Mouse (Mus musculus): ENCODE results near the gene Parvg. TPM values are rescaled to one million over a fixed set of nuclear protein-coding genes. Genes with fewer than 3 reads are reported as not detected.
A peak's percentile ranks its signal among the peaks of the same experiment; 100 is the strongest.

The Parvg gene
- polyA plus RNA-seq, 1 experiment = 3.3 TPM

DNA sequence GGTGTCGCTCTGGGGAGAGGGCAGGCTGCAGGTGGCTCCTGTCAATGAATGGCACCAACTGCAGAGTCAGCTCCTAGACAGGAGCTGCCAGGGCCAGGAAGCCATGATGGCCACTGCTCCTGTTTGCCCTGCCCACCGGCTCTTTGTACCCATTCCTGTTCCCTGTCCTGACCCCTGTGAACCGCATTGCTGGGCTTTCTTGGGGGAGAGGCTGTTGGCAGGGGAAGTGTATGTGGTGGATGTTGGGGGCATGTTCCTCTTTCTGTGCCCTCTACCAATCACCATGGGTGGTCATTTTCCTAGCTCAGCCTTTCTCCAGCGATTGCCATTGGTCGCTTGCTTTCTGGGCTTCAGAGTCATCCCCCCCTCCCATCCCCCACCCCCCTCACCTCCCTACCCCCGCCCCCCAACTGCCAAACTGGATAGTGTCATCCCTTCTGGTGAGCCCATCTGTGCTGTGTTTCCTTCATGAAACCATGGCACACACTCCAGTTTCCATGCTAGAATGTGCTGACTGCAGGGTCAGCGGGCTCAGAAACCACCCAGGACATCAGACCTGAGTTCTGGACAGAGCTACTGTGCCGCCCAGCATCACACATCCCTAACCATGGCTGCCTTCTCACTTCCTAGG, 2.2 kb upstream of the Parvg start:
- TF ChIP-seq CTCF (IDR thresholded peaks at IDR 0.05; ENCODE audit: low read depth, low read length) (no peak), POLR2A (IDR thresholded peaks at IDR 0.05; ENCODE audit: borderline replicate concordance, low read depth, low read length) (no peak)
- Histone ChIP-seq H3K27ac (ENCODE audit: insufficient read depth, low read depth, low read length) (peak overlapping the region; percentile 84), H3K4me3 (ENCODE audit: insufficient read depth, low read length) (no peak overlapping the region), H3K4me1 (ENCODE audit: control insufficient read depth, insufficient read depth, low read length) (peaks cover 47% of the 10 kb centered on the region)

- Histone ChIP-seq H3K4me3 (ENCODE audit: insufficient read depth, low read length) (peak overlapping the region; percentile 71), H3K4me1 (ENCODE audit: control insufficient read depth, insufficient read depth, low read length) (peaks cover 48% of the 10 kb centered on the region), H3K27ac (ENCODE audit: insufficient read depth, low read depth, low read length) (peak overlapping the region; percentile 98)
- no peak for TF ChIP-seq POLR2A (IDR thresholded peaks at IDR 0.05; ENCODE audit: borderline replicate concordance, low read depth, low read length)
- TF ChIP-seq CTCF (IDR thresholded peaks at IDR 0.05; ENCODE audit: low read depth, low read length) = no peak
These were observed 1.2 kb downstream of the Parvg start for GRCm38 (mm10) chr15:84324870-84325553.

DNA sequence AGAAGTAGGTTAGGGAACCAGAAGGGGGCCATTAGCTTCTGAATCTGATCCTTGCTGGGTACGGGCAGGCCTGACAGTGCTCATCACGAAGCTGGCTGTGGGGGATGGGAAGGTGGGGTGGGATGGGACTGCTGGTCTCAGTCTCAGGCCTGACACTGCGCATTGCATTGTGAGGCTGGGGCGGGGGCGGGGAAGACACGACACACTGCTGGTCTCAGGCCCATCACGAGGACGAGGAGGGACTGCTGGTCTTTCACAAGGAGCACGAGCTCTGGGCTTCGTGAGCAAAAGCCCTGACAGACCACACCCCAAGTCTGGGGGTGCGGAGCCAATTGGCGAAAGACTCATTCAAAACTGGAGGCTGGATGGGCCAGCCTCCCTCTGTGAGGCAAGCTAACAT, 1.9 kb downstream of the Parvg start:
- no peak for TF ChIP-seq CTCF (IDR thresholded peaks at IDR 0.05; ENCODE audit: low read depth, low read length)
- TF ChIP-seq POLR2A (IDR thresholded peaks at IDR 0.05; ENCODE audit: borderline replicate concordance, low read depth, low read length) = no peak
- Histone ChIP-seq H3K4me3 (ENCODE audit: insufficient read depth, low read length) (peak overlapping the region; percentile 71), H3K27ac (ENCODE audit: insufficient read depth, low read depth, low read length) (peak overlapping the region; percentile 98), H3K4me1 (ENCODE audit: control insufficient read depth, insufficient read depth, low read length) (peaks cover 42% of the 10 kb centered on the region)

- H3K4me1 ChIP-seq (ENCODE audit: control insufficient read depth, insufficient read depth, low read length) = peaks cover 16% of the 10 kb centered on the region
- TF ChIP-seq CTCF (IDR thresholded peaks at IDR 0.05; ENCODE audit: low read depth, low read length) (no peak), POLR2A (IDR thresholded peaks at IDR 0.05; ENCODE audit: borderline replicate concordance, low read depth, low read length) (no peak)
- H3K4me3 ChIP-seq (ENCODE audit: insufficient read depth, low read length) = no peak overlapping the region
- no peak overlapping the region for H3K27ac ChIP-seq (ENCODE audit: insufficient read depth, low read depth, low read length)
These were observed 5.0 kb downstream of the Parvg start for GRCm38 (mm10) chr15:84328870-84329269.

DNA sequence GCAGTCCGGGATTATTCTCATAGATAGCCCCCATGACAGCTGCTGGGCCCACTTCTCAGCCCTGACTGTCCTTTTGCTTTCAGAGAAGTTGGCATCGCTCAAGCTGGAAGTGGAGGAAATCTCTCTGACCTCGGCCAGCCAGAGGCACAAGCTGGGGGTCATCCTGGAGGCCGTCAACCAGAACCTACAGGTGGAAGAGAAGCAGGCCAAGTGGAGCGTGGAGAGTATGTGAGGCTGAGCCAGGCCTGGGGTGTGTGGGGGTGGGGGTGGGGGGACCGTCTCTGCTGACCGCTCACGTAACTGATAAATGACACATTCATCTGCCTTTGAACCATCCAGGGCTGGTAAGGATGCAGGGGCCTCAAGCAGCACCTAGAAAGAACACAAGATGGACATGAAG, 6.1 kb downstream of the Parvg start:
- H3K4me1 ChIP-seq (ENCODE audit: control insufficient read depth, insufficient read depth, low read length) = peaks cover 10% of the 10 kb centered on the region
- H3K27ac ChIP-seq (ENCODE audit: insufficient read depth, low read depth, low read length) = no peak overlapping the region
- TF ChIP-seq POLR2A (IDR thresholded peaks at IDR 0.05; ENCODE audit: borderline replicate concordance, low read depth, low read length) (no peak), CTCF (IDR thresholded peaks at IDR 0.05; ENCODE audit: low read depth, low read length) (no peak)
- no peak overlapping the region for H3K4me3 ChIP-seq (ENCODE audit: insufficient read depth, low read length)

DNA sequence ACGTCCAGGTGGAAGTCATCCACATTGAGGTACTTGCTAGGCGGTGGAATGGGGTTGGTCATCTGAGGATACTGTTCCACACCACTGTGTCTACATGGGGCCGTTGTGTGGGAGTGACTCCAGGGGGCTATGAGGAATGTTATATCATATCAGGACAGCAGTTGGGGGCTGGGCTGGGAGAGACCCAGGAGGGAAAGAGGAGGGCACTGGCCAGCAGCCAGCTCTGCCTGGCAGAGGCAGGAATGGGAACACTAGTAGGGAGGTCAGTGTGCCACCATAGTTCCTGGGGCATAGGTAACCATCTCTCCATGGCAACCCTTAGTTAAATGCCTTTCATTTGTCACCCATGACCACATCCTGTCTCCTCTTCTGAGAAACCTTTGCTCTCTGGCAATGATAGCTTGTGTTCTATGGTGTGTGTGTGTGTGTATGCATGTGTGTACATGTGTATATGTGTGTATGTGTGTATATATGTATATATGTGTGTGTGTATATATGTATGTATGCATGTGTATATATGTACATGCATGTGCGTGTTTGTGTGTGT, 7.3 kb downstream of the Parvg start:
- Histone ChIP-seq H3K27ac (ENCODE audit: insufficient read depth, low read depth, low read length) (no peak overlapping the region), H3K4me1 (ENCODE audit: control insufficient read depth, insufficient read depth, low read length) (peaks cover 8% of the 10 kb centered on the region), H3K4me3 (ENCODE audit: insufficient read depth, low read length) (no peak overlapping the region)
- no peak for TF ChIP-seq CTCF (IDR thresholded peaks at IDR 0.05; ENCODE audit: low read depth, low read length)
- TF ChIP-seq POLR2A (IDR thresholded peaks at IDR 0.05; ENCODE audit: borderline replicate concordance, low read depth, low read length) = no peak

GRCm38 (mm10) chr15:84336281-84336817, 12.5 kb downstream of the Parvg start:
- peaks cover 19% of the 10 kb centered on the region for H3K4me1 ChIP-seq (ENCODE audit: control insufficient read depth, insufficient read depth, low read length)
- H3K4me3 ChIP-seq (ENCODE audit: insufficient read depth, low read length) = no peak overlapping the region
- no peak for TF ChIP-seq CTCF (IDR thresholded peaks at IDR 0.05; ENCODE audit: low read depth, low read length)
- H3K27ac ChIP-seq (ENCODE audit: insufficient read depth, low read depth, low read length) = no peak overlapping the region

GRCm38 (mm10) chr15:84337599-84337998, 13.8 kb downstream of the Parvg start:
- Histone ChIP-seq H3K27ac (ENCODE audit: insufficient read depth, low read depth, low read length) (no peak overlapping the region), H3K4me3 (ENCODE audit: insufficient read depth, low read length) (no peak overlapping the region), H3K4me1 (ENCODE audit: control insufficient read depth, insufficient read depth, low read length) (peaks cover 23% of the 10 kb centered on the region)
- TF ChIP-seq CTCF (IDR thresholded peaks at IDR 0.05; ENCODE audit: low read depth, low read length) (no peak), POLR2A (IDR thresholded peaks at IDR 0.05; ENCODE audit: borderline replicate concordance, low read depth, low read length) (no peak)

DNA sequence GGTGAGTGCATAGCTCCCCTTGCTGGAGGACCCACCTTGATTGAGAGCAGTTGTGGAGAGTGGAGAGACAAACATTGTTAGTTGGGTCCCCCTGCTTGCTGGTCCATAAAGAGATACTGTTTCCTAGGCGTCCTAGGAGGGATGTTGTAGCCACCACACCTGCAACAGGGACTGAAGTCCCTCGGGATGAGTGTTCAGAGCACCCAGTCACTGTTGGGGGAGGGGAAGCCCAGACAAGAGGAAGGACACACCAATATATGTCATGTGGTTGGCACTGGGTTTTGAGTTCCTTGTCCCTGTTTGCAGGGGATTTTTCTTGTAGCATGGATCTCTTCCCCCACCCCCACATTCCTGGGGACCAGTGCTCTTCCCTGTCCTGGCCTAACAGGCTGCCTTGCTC, 17.1 kb downstream of the Parvg start:
- TF ChIP-seq POLR2A (IDR thresholded peaks at IDR 0.05; ENCODE audit: borderline replicate concordance, low read depth, low read length) (no peak), CTCF (IDR thresholded peaks at IDR 0.05; ENCODE audit: low read depth, low read length) (no peak)
- no peak overlapping the region for H3K4me3 ChIP-seq (ENCODE audit: insufficient read depth, low read length)
- H3K27ac ChIP-seq (ENCODE audit: insufficient read depth, low read depth, low read length) = no peak overlapping the region
- H3K4me1 ChIP-seq (ENCODE audit: control insufficient read depth, insufficient read depth, low read length) = peaks cover 23% of the 10 kb centered on the region

DNA sequence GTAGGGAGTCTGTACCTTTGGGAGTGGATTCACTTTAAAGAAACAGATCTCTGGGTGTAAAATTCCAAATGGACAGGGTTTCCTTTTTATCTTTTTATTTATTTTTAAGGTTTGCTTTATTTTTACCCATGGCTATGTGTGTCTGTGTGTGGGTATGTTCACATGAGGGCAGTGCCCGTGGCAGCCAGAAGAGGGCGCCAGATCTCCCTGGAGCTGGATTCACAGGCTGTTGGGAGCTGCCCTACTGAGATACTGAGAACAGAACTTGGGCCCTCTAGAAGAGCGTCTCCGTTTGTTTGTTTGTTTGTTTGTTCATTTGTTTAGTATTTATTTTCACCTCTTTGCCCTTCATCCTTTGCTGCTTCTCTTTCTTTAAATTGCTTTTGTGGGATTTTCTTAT, 24.9 kb downstream of the Parvg start:
- Histone ChIP-seq H3K4me3 (ENCODE audit: insufficient read depth, low read length) (no peak overlapping the region), H3K4me1 (ENCODE audit: control insufficient read depth, insufficient read depth, low read length) (peaks cover 23% of the 10 kb centered on the region), H3K27ac (ENCODE audit: insufficient read depth, low read depth, low read length) (no peak overlapping the region)
- TF ChIP-seq POLR2A (IDR thresholded peaks at IDR 0.05; ENCODE audit: borderline replicate concordance, low read depth, low read length) (no peak), CTCF (IDR thresholded peaks at IDR 0.05; ENCODE audit: low read depth, low read length) (peak; percentile 38; the same call in 1 of the 2 replicates)

Measured in bone marrow macrophage, adult 2 months (primary cell).